Mouse (Mus musculus) intestine, postnatal 0 days (tissue): ENCODE results near the gene D630003M21Rik. TPM values are rescaled to one million over a fixed set of nuclear protein-coding genes. Genes with fewer than 3 reads are reported as not detected.
A peak's percentile ranks its signal among the peaks of the same experiment; 100 is the strongest.

Experiments used
- ATAC-seq: fragments of 200-750 bp; cut with Nextera tagmentation; 2 replicates; pipeline ENCODE4 v1.8.0; 2017; ENCODE audit warnings: mild to moderate bottlenecking, moderate TSS enrichment, moderate library complexity
- H3K27ac ChIP-seq: fragments of 300-500 bp; sonication (generic); 2 replicates; pipeline ENCODE4 v1.5.1; 2014; ENCODE audit warnings: mild to moderate bottlenecking, low read depth, low read length, moderate library complexity
- H3K27me3 ChIP-seq: fragments of 300-500 bp; sonication (generic); replicated peaks from 2 replicates; pipeline ENCODE4 v1.6.1; 2014; ENCODE audit warnings: low read length, mixed read lengths; ENCODE audit not compliant: control insufficient read depth, insufficient read depth
- H3K36me3 ChIP-seq: fragments of 300-500 bp; sonication (generic); 2 replicates; pipeline ENCODE4 v1.6.1; 2014; ENCODE audit warnings: mild to moderate bottlenecking, moderate library complexity; ENCODE audit not compliant: control insufficient read depth, insufficient read depth
- H3K4me1 ChIP-seq: fragments of 300-500 bp; sonication (generic); replicated peaks from 2 replicates; pipeline ENCODE4 v1.6.1; 2014; ENCODE audit warnings: antibody characterized with exemption, low read length, mixed read lengths; ENCODE audit not compliant: control insufficient read depth, insufficient read depth
- H3K4me2 ChIP-seq: fragments of 300-500 bp; sonication (generic); replicated peaks from 2 replicates; pipeline ENCODE4 v1.6.1; 2014; ENCODE audit warnings: low read depth, mild to moderate bottlenecking, moderate library complexity
- H3K4me3 ChIP-seq: fragments of 300-500 bp; sonication (generic); 2 replicates; pipeline ENCODE4 v1.5.1; 2014; ENCODE audit warnings: low read depth, low read length
- H3K9ac ChIP-seq: fragments of 300-500 bp; sonication (generic); 2 replicates; pipeline ENCODE4 v1.6.1; 2014; ENCODE audit warnings: mild to moderate bottlenecking, low read depth, low read length
- H3K9me3 ChIP-seq: fragments of 300-500 bp; sonication (generic); 2 replicates; pipeline ENCODE4 v1.6.1; 2016; ENCODE audit warnings: mixed run types; ENCODE audit not compliant: control insufficient read depth
- CTCF ChIP-seq: sonication (generic); IDR thresholded peaks from 2 replicates; pipeline ENCODE4 v1.5.1; 2016; ENCODE audit warnings: low read depth, mild to moderate bottlenecking, control low read depth, antibody characterized with exemption, moderate library complexity
- WGBS: fragments of 180-500 bp; shearing (Covaris S2); extraction: QIAGEN DNeasy Blood & Tissue Kit; methylation state at CpG from one replicate; pipeline ENCODE4 v1.1.7; 2014; 5-methylcytosine and 5-hydroxymethylcytosine counted together
- polyA plus RNA-seq: library from polyadenylated mRNA; unstranded; fragments of >200 nt; fragmentation: Nextera tagmentation; extraction: Ambion mirVana; gene quantifications from 2 replicates; pipeline ENCODE4 v1.2.1, GENCODE M21; 2015

The D630003M21Rik gene
- polyA plus RNA-seq, 1 experiment from 2014 or later: 0.76 TPM

GRCm38 (mm10) chr2:158250558-158250957 lies 21.5 kb upstream of the D630003M21Rik start:
- Histone ChIP-seq H3K27ac (no peak overlapping the region), H3K4me1 (no peaks in the 10 kb centered on the region), H3K27me3 (no peaks in the 10 kb centered on the region), H3K4me2 (no peak overlapping the region), H3K9ac (no peak overlapping the region), H3K36me3 (no peaks in the 10 kb centered on the region), H3K4me3 (no peak overlapping the region), H3K9me3 (no peaks in the 10 kb centered on the region)
- no peak for ATAC-seq
- no peak for TF ChIP-seq CTCF
- WGBS: 76% methylated on average over 4 of the region's 4 CpGs

DNA sequence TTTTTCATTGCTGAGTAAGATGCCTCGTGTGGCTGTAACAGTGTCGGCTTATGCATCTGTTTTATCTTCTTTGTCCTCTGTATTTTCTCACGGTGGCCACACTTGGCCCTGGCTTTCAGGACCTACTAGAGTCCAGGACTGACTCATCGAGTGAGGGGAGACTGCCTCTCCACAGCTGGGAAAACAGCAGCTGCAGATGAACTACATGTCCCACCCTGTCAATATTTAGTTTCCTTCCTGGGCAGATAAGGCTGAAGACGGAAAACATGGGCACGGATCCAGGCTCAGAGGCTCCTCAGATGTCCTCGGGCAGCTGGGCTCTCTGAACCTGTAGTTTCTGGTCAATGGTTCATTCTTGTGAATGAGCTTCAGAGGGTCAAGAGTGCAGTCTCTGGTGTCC lies 19.3 kb upstream of the D630003M21Rik start:
- no peak for TF ChIP-seq CTCF
- Histone ChIP-seq H3K36me3 (no peaks in the 10 kb centered on the region), H3K9me3 (no peaks in the 10 kb centered on the region), H3K9ac (no peak overlapping the region), H3K4me2 (no peak overlapping the region), H3K27ac (no peak overlapping the region), H3K4me1 (no peaks in the 10 kb centered on the region), H3K4me3 (no peak overlapping the region), H3K27me3 (no peaks in the 10 kb centered on the region)
- ATAC-seq: peak; percentile 68
- 13% methylated on average over 7 of the region's 7 CpGs for WGBS

GRCm38 (mm10) chr2:158247852-158248251 lies 18.8 kb upstream of the D630003M21Rik start:
- Histone ChIP-seq H3K4me2 (no peak overlapping the region), H3K9me3 (no peaks in the 10 kb centered on the region), H3K36me3 (no peaks in the 10 kb centered on the region), H3K9ac (no peak overlapping the region), H3K4me3 (no peak overlapping the region), H3K4me1 (no peaks in the 10 kb centered on the region), H3K27ac (no peak overlapping the region), H3K27me3 (no peaks in the 10 kb centered on the region)
- no peak for TF ChIP-seq CTCF
- ATAC-seq: no peak
- 66% methylated on average over 6 of the region's 6 CpGs for WGBS

- no peak for TF ChIP-seq CTCF
- H3K27ac ChIP-seq: no peak overlapping the region
- ATAC-seq: no peak
These were observed 16.2 kb upstream of the D630003M21Rik start for GRCm38 (mm10) chr2:158245072-158245817.

GRCm38 (mm10) chr2:158243129-158243870 lies 14.3 kb upstream of the D630003M21Rik start:
- Histone ChIP-seq H3K9ac (no peak overlapping the region), H3K9me3 (no peaks in the 10 kb centered on the region), H3K27me3 (no peaks in the 10 kb centered on the region), H3K4me2 (no peak overlapping the region), H3K4me3 (no peak overlapping the region), H3K36me3 (no peaks in the 10 kb centered on the region), H3K27ac (no peak overlapping the region), H3K4me1 (no peaks in the 10 kb centered on the region)
- TF ChIP-seq CTCF: no peak
- WGBS: 71% methylated on average over 18 of the region's 18 CpGs
- ATAC-seq: no peak

More at GRCm38 (mm10) chr2:158245072-158245817, 16.2 kb upstream of the D630003M21Rik start:
- no peaks in the 10 kb centered on the region for H3K9me3 ChIP-seq
- no peaks in the 10 kb centered on the region for H3K4me1 ChIP-seq
- no peak overlapping the region for H3K4me3 ChIP-seq
- no peaks in the 10 kb centered on the region for H3K27me3 ChIP-seq
- H3K9ac ChIP-seq: no peak overlapping the region
- no peak overlapping the region for H3K4me2 ChIP-seq
- no peaks in the 10 kb centered on the region for H3K36me3 ChIP-seq
- 76% methylated on average over 4 of the region's 4 CpGs for WGBS

- H3K9me3 ChIP-seq: no peaks in the 10 kb centered on the region
- H3K27me3 ChIP-seq: no peaks in the 10 kb centered on the region
- H3K4me3 ChIP-seq: no peak overlapping the region
- no peak overlapping the region for H3K9ac ChIP-seq
- no peaks in the 10 kb centered on the region for H3K36me3 ChIP-seq
- H3K27ac ChIP-seq: no peak overlapping the region
- ATAC-seq: no peak
- WGBS: 82% methylated on average over 18 of the region's 18 CpGs
- no peak overlapping the region for H3K4me2 ChIP-seq
- no peaks in the 10 kb centered on the region for H3K4me1 ChIP-seq
- TF ChIP-seq CTCF: no peak
These were observed 13.3 kb upstream of the D630003M21Rik start for GRCm38 (mm10) chr2:158242170-158242896.
